Mouse (Mus musculus) forebrain, embryonic 13.5 days (tissue): ENCODE data around the gene Mrnip. TPM values are rescaled to one million over a fixed set of nuclear protein-coding genes. Genes with fewer than 3 reads are reported as not detected.
A peak's percentile ranks its signal among the peaks of the same experiment; 100 is the strongest.

Experiments used
- ATAC-seq: fragments of 200-750 bp; cut with Nextera tagmentation; 2 replicates; pipeline ENCODE4 v1.8.0; 2017
- H3K27ac ChIP-seq: fragments of 300-500 bp; sonication (generic); 2 replicates; pipeline ENCODE4 v1.5.1; 2015; ENCODE audit warnings: inconsistent platforms, mild to moderate bottlenecking, moderate library complexity
- H3K27me3 ChIP-seq: fragments of 300-500 bp; sonication (generic); 2 replicates; pipeline ENCODE4 v1.6.1; 2015; ENCODE audit warnings: mild to moderate bottlenecking, inconsistent platforms
- H3K36me3 ChIP-seq: fragments of 300-500 bp; sonication (generic); 2 replicates; pipeline ENCODE4 v1.6.1; 2015; ENCODE audit warnings: mild to moderate bottlenecking, inconsistent platforms; ENCODE audit not compliant: poor library complexity, severe bottlenecking
- H3K4me1 ChIP-seq: fragments of 300-500 bp; sonication (generic); 2 replicates; pipeline ENCODE4 v1.6.1; 2015; ENCODE audit warnings: inconsistent platforms
- H3K4me2 ChIP-seq: fragments of 300-500 bp; sonication (generic); 2 replicates; pipeline ENCODE4 v1.6.1; 2015; ENCODE audit warnings: inconsistent platforms, mild to moderate bottlenecking, moderate library complexity
- H3K4me3 ChIP-seq: fragments of 300-500 bp; sonication (generic); 2 replicates; pipeline ENCODE4 v1.5.1; 2015; ENCODE audit warnings: mild to moderate bottlenecking, inconsistent platforms
- H3K9ac ChIP-seq: fragments of 300-500 bp; sonication (generic); 2 replicates; pipeline ENCODE4 v1.6.1; 2015; ENCODE audit warnings: mild to moderate bottlenecking, inconsistent platforms
- H3K9me3 ChIP-seq: fragments of 300-500 bp; sonication (generic); replicated peaks from 2 replicates; pipeline ENCODE4 v1.6.1; 2016; ENCODE audit warnings: inconsistent platforms
- whole genome bisulfite sequencing: fragments of 180-500 bp; shearing (Covaris S2); methylation state at CpG from one replicate; pipeline ENCODE4 v1.1.7; 2015; 5-methylcytosine and 5-hydroxymethylcytosine counted together
- polyA plus RNA-seq: library from polyadenylated mRNA; unstranded; fragments of >200 nt; fragmentation: Nextera tagmentation; extraction: Ambion mirVana; gene quantifications from 2 replicates; pipeline ENCODE4 v1.2.1, GENCODE M21; 2015

Mrnip gene
- polyA plus RNA-seq, 1 experiment from 2014 or later: 24.0 TPM

DNA sequence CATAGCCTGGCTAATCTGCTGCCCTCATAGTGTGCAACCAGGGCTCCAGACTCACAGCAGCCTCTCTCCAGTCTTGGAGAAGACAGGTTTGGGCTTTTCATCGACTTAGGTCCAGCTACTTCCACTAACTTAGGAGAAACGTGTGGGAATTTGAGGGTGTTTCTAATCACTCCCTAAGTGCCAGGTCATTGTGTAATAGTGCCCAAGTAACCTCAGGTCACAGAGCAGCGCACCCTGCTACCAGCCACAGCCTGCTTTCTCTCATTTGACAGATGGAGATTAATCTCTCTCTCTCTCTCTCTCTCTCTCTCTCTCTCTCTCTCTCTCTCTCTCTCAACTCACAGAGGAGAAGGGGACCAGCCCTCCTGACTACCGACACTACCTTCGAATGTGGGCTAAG, 5.9 kb upstream of the Mrnip start:
- ATAC-seq: no peak
- 94% methylated on average over 5 of the region's 5 CpGs for WGBS
- H3K27me3 ChIP-seq: no peaks in the 10 kb centered on the region
- no peak overlapping the region for H3K4me2 ChIP-seq
- no peaks in the 10 kb centered on the region for H3K9me3 ChIP-seq
- H3K4me3 ChIP-seq: no peak overlapping the region
- no peaks in the 10 kb centered on the region for H3K4me1 ChIP-seq
- peaks cover 73% of the 10 kb centered on the region for H3K36me3 ChIP-seq
- no peak overlapping the region for H3K9ac ChIP-seq
- no peak overlapping the region for H3K27ac ChIP-seq

DNA sequence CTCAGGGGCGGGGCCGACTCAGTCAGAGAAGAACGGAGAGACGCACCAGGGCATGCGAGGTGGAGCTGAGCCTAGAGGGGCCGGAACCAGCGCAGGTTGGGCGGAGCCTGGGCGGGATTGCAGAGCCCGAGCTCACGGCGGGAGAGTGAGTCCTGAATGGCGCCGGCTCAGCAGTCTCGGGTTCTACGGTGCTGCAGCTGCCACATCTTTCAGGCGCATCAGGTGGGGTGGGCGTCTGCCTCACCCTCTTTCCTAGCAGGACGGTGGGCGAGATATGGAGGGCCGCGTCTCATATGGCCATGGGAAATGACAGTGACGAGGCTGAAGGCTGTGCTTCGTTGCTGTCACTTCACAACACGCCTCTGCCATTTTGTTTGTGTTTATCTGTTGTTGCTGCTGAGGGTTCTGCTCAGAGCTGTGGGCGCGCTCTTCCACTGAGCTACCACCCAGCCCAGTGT, 515 bp downstream of the Mrnip start:
- under 1% methylated on average over 27 of the region's 27 CpGs for WGBS
- H3K27ac ChIP-seq: peak overlapping the region; percentile 87
- H3K9me3 ChIP-seq: no peaks in the 10 kb centered on the region

DNA sequence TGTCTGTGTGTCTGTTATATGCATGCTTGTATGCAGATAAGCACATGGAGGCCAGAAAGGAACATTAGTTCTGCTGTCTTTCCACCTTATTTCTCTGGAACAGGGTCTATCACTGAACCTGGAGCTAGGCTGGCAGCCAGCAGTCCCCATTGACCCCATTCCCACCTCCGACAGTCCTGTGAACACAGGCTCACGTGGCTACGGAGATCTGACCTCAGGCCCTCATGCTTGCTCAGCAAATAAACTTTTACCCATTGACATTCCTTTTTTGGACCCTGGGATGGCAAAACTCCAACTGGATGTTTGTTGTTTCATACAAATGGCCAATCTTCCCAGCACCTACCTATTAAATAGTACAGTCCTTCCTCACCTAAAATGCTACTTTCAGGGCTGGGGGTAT, 2.1 kb downstream of the Mrnip start:
- 84% methylated on average over 3 of the region's 3 CpGs for WGBS
- H3K36me3 ChIP-seq: peaks cover 31% of the 10 kb centered on the region
- peak overlapping the region; percentile 3; the same call in 1 of the 2 replicates for H3K4me3 ChIP-seq
- ATAC-seq: no peak
- H3K9ac ChIP-seq: no peak overlapping the region
- peaks cover 12% of the 10 kb centered on the region for H3K4me1 ChIP-seq
- no peak overlapping the region for H3K4me2 ChIP-seq
- H3K27me3 ChIP-seq: no peaks in the 10 kb centered on the region
- H3K27ac ChIP-seq: no peak overlapping the region
- H3K9me3 ChIP-seq: no peaks in the 10 kb centered on the region

More for the DNA sequence above, 515 bp downstream of the Mrnip start:
- H3K4me1 ChIP-seq: peaks cover 12% of the 10 kb centered on the region
- peak overlapping the region; percentile 71 for H3K4me3 ChIP-seq
- H3K27me3 ChIP-seq: no peaks in the 10 kb centered on the region
- H3K36me3 ChIP-seq: peaks cover 44% of the 10 kb centered on the region
- H3K4me2 ChIP-seq: peak overlapping the region; percentile 77
- peak overlapping the region; percentile 86 for H3K9ac ChIP-seq
- ATAC-seq: peak; percentile 100

DNA sequence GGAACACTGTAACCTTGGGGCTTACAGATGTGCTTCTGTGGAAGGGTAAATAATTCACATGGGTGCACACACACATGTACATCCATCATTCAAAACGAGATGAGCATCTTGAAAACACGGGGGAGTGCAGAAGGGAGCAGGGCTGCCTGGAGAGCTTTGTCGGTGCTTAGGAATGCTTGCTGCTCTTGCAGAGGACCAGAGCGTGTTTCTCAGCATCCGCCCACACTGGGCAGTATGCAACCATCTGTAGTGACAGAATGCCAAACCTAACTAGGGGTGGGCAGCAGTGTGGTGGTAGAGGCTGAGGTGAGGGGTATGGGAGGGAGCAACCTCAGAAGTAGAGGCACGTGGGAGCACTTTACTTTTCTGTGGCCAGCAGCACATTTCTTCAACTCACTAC, 2.9 kb downstream of the Mrnip start:
- ATAC-seq: no peak
- Histone ChIP-seq H3K27ac (no peak overlapping the region), H3K4me2 (no peak overlapping the region)

DNA sequence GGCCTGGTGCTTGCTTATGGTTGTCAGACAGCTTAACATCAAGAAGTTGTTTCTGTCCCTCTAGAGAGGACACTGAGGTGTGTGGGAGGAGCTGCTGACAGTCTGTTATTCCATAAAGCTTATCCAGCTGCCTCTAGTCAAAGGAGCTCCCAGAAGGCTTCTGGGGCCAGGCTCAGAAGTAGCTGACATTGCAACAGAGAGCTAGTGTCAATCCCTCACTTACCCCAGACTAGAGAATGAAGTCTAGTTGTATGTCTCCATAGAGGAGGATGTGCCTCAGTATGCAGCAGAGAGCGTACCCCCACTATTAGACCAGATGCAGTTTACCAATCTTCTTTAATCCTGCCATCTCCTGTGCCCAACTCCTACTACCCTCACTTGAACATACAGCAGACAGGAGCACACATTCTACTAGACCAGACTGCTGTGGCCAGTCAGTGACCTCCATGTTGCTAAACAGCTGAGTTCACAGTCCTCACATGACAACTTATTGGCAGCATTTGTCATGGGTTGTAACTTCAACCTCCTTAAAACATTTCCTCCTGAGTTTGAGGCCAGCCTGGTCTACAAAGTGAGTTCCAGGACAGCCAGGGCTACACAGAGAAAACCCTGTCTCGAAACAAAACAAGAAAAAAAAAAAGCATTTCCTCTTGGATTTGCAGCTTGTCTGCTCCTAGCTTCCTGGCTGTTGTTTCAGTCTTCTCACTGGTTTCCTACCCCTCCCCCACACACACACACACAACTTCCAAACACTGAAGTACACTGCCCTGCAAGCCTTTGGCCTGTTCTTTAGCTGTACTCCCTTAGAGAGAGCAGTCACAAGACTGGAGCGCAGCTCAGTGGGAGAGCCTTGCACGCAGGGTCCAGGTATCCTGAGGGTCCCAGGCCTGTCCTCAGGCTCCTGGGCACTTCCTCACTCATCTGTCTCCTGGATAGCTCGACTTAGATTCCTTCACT, 4.6 kb downstream of the Mrnip start:
- H3K4me3 ChIP-seq: no peak overlapping the region
- peaks cover 12% of the 10 kb centered on the region for H3K4me1 ChIP-seq
- peaks cover 39% of the 10 kb centered on the region for H3K36me3 ChIP-seq
- WGBS: 86% methylated on average over 5 of the region's 5 CpGs
- H3K27me3 ChIP-seq: no peaks in the 10 kb centered on the region
- H3K27ac ChIP-seq: no peak overlapping the region
- H3K9ac ChIP-seq: no peak overlapping the region
- H3K4me2 ChIP-seq: no peak overlapping the region
- no peak for ATAC-seq
- no peaks in the 10 kb centered on the region for H3K9me3 ChIP-seq

More for the DNA sequence above, 2.9 kb downstream of the Mrnip start:
- H3K4me3 ChIP-seq: no peak overlapping the region
- no peaks in the 10 kb centered on the region for H3K27me3 ChIP-seq
- peaks cover 28% of the 10 kb centered on the region for H3K36me3 ChIP-seq
- WGBS: 86% methylated on average over 6 of the region's 6 CpGs
- H3K9me3 ChIP-seq: no peaks in the 10 kb centered on the region
- H3K4me1 ChIP-seq: peaks cover 12% of the 10 kb centered on the region
- H3K9ac ChIP-seq: no peak overlapping the region

DNA sequence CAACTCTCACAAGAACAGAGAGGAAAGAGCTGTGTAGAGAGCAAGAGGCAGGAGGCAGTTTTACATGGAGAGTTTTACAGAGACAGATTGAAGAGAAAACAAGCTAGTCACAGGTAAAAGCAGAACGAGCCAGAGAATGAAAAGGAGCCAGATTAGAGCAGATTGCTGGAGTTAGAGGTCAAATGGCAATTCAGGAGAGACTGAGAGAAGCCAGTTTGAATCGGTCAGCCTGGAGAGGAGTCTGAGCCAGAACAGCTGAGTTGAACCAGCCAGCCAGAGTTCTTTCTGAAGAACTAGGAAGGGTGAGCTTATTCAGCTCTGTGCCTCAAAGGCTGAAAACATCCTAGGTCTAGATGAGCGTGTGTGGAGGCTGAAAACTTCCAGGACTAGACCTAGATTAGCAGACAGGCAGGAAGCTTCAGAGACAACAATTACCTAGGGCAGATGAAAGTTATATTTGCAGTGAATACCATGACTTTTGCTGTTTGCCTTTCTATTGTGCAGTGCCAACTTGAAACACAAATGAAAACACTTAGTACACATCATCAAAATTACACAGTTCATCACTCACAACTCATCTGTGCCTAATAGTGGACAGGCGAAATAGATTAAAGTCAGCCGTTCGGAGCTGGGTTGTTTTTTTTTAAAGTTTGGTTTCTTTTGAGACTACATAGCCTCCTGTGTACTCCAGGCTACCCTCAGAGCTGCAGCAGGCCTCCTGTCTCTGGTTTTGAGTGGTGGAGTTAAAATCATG, 6.4 kb downstream of the Mrnip start:
- no peaks in the 10 kb centered on the region for H3K27me3 ChIP-seq
- ATAC-seq: no peak
- no peak overlapping the region for H3K4me2 ChIP-seq
- peaks cover 44% of the 10 kb centered on the region for H3K36me3 ChIP-seq
- H3K27ac ChIP-seq: no peak overlapping the region
- H3K9me3 ChIP-seq: no peaks in the 10 kb centered on the region
- WGBS: 84% methylated on average over 6 of the region's 6 CpGs
- H3K4me1 ChIP-seq: peaks cover 6% of the 10 kb centered on the region
- no peak overlapping the region for H3K4me3 ChIP-seq
- no peak overlapping the region for H3K9ac ChIP-seq

DNA sequence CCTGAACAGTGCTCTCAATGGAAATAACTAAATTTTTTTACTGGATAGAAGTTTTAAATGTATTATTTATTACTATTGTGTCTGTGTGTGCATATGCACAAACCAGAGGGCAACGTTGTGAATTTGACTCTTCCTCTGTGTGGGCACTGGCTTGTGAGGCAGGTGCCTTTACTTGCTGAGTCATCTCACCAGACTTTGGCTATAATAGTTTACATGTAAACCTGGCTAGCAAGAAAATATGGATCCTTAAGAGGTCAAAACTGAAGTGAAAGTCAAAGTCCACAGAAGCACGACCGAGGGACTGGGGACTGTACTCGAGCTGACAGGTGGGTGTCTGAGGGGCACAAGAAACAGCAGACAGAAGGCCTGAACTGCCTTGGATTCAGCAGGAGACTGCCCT, 8.5 kb downstream of the Mrnip start:
- Histone ChIP-seq H3K4me1 (no peaks in the 10 kb centered on the region), H3K27me3 (no peaks in the 10 kb centered on the region), H3K9ac (no peak overlapping the region), H3K4me3 (no peak overlapping the region), H3K36me3 (peaks cover 38% of the 10 kb centered on the region), H3K4me2 (no peak overlapping the region), H3K9me3 (no peaks in the 10 kb centered on the region), H3K27ac (no peak overlapping the region)
- WGBS: 93% methylated on average over 4 of the region's 4 CpGs
- ATAC-seq: no peak

DNA sequence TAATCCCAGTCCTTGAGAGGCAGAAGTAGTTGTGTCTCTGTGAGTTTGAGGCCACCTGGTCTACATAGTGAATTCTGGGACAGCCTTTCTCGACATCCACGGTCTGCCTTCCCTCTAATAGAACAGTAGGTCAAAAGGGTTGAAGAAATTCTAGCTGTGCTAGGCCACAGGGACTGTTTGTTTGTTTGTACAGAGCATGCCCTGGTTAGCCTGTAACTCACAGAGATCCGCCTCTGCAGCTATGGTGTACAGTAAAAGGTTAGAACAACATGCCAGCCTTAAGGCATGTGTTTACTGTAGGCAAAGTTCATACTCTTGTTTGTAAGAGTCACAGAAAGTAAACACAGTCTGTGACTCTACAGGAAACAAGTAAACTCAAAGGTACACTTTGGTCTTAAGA, 10.5 kb downstream of the Mrnip start:
- Histone ChIP-seq H3K27me3 (no peaks in the 10 kb centered on the region), H3K4me3 (no peak overlapping the region), H3K9me3 (no peaks in the 10 kb centered on the region), H3K4me2 (no peak overlapping the region), H3K4me1 (no peaks in the 10 kb centered on the region), H3K36me3 (peaks cover 34% of the 10 kb centered on the region), H3K27ac (no peak overlapping the region), H3K9ac (no peak overlapping the region)
- WGBS: 95% methylated on average over 3 of the region's 3 CpGs
- no peak for ATAC-seq

DNA sequence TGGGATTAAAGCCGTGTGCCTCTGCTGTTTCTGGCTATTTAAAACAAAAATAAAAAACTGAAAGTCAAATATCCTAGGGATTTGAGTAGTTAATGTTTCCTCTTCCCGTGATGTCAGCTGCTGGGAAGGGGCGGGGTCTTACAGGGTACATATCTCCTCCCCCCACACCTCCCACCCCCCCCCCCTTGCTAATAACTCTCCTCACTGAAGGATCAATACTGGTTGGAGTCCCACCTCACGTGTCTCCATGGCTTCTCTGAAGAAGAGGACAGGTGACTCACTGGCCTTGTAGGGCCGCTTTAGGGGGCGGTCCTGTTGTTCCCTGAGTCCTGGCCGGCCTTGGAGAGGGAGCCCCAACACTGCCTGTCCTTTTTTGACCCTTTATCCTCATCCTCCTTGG, 14.4 kb downstream of the Mrnip start:
- Histone ChIP-seq H3K4me1 (no peaks in the 10 kb centered on the region), H3K27ac (no peak overlapping the region), H3K4me2 (no peak overlapping the region), H3K4me3 (no peak overlapping the region), H3K36me3 (peaks cover 22% of the 10 kb centered on the region), H3K27me3 (no peaks in the 10 kb centered on the region), H3K9ac (no peak overlapping the region), H3K9me3 (no peaks in the 10 kb centered on the region)
- WGBS: 76% methylated on average over 7 of the region's 7 CpGs
- no peak for ATAC-seq

DNA sequence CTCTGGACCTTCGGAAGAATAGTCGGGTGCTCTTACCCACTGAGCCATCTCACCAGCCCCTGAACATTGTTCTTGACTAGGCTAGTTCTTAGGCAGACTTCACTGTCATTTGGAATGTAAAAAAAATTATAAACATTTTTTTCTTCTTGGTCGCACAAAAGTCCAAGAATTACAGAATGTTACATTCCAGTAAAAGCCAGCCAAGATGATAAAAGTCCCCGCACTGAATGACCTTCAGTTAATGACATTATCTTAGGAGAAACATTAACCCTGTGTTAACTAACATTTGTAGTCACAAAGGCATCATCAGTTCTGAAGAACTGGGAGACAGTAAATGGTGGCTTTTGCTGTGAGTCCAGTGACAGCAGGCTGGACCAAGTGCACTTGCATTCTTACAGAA, 16.1 kb downstream of the Mrnip start:
- no peak overlapping the region for H3K9ac ChIP-seq
- no peaks in the 10 kb centered on the region for H3K4me1 ChIP-seq
- ATAC-seq: no peak
- WGBS: 93% methylated on average over 4 of the region's 4 CpGs
- no peaks in the 10 kb centered on the region for H3K9me3 ChIP-seq
- H3K4me3 ChIP-seq: no peak overlapping the region
- no peaks in the 10 kb centered on the region for H3K27me3 ChIP-seq
- no peak overlapping the region for H3K4me2 ChIP-seq
- H3K27ac ChIP-seq: no peak overlapping the region
- peaks cover 24% of the 10 kb centered on the region; the same call in 1 of the 2 replicates for H3K36me3 ChIP-seq

DNA sequence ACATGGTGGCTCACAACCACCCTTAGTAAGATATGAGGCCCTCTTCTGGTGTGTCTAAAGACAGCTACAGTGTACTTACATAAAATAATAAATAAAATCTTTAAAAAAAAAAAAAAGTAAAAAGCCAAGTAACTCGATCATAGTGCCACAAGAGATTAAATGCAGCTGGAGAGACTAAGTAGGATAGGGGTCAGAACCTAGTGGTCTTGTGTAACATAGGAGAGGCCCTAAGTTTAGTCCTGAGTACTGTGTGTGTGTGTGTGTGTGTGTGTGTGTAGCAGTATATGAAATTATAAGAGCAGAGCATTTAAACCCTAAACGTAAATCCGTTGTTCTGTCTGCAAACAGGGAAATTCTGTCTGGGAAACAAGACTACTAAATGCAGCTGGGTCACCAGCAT, 18.0 kb downstream of the Mrnip start:
- Histone ChIP-seq H3K36me3 (peaks cover 38% of the 10 kb centered on the region), H3K4me3 (no peak overlapping the region), H3K27ac (no peak overlapping the region)

DNA sequence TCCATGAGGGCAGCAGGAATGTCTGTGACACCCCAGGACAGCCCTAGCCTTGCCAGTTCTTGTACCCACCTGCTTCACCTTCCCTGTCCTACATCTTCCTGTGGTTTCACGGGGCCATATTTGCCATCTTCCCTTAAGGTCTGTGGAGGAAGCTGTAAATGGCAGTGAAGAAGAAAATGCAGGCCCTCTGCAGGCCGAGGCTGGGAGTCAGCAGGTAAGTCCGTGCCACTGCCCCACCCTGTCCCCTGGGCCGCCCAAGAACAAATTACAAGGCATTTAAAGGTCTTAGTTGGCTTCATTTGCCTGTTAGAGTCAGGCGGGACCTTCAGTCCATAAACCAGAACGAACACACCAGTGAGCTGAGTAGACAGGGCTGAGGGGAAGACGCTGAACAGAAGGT, 19.8 kb downstream of the Mrnip start:
- Histone ChIP-seq H3K4me3 (no peak overlapping the region), H3K27ac (no peak overlapping the region), H3K9ac (no peak overlapping the region), H3K4me1 (no peaks in the 10 kb centered on the region), H3K36me3 (peaks cover 44% of the 10 kb centered on the region), H3K4me2 (no peak overlapping the region), H3K27me3 (no peaks in the 10 kb centered on the region), H3K9me3 (no peaks in the 10 kb centered on the region)
- 78% methylated on average over 7 of the region's 7 CpGs for whole genome bisulfite sequencing
- no peak for ATAC-seq

More for the DNA sequence above, 18.0 kb downstream of the Mrnip start:
- no peaks in the 10 kb centered on the region for H3K27me3 ChIP-seq
- no peak for ATAC-seq
- H3K4me2 ChIP-seq: no peak overlapping the region
- H3K4me1 ChIP-seq: no peaks in the 10 kb centered on the region
- 94% methylated on average over 3 of the region's 3 CpGs for WGBS
- no peak overlapping the region for H3K9ac ChIP-seq
- H3K9me3 ChIP-seq: no peaks in the 10 kb centered on the region
